Mouse (Mus musculus): ENCODE data around the gene Blmh. TPM values are rescaled to one million over a fixed set of nuclear protein-coding genes. Genes with fewer than 3 reads are reported as not detected.

The Blmh gene
- polyA plus RNA-seq, 1 experiment from 2014 or later = 97.0 TPM

- Histone ChIP-seq H3K27ac (replicated peaks) (0 out of 2 replicates have a peak overlapping the region, but pooled peaks have one; percentile 12), H3K36me3 (peaks cover 90% of the 10 kb centered on the region), H3K4me3 (no peak overlapping the region), H3K9ac (no peak overlapping the region), H3K4me1 (peaks cover 7% of the 10 kb centered on the region), H3K4me2 (no peak overlapping the region), H3K9me3 (no peaks in the 10 kb centered on the region), H3K27me3 (replicated peaks) (no peaks in the 10 kb centered on the region)
- 77% methylated on average over 7 of the region's 7 CpGs for WGBS
- no peak for ATAC-seq (ENCODE audit: extremely low read depth, insufficient number of reproducible peaks, low FRiP score, low TSS enrichment)
Measured at GRCm38 (mm10) chr11:76974680-76975319, 50.2 kb downstream of the Blmh start.

GRCm38 (mm10) chr11:76981570-76982141 is 57.0 kb downstream of the Blmh start:
- Histone ChIP-seq H3K27ac (replicated peaks) (no peak overlapping the region), H3K36me3 (peaks cover 87% of the 10 kb centered on the region), H3K4me2 (no peak overlapping the region), H3K4me3 (no peak overlapping the region), H3K4me1 (peaks cover 10% of the 10 kb centered on the region), H3K9ac (no peak overlapping the region), H3K9me3 (no peaks in the 10 kb centered on the region), H3K27me3 (replicated peaks) (no peaks in the 10 kb centered on the region)
- WGBS = 78% methylated on average over 5 of the region's 5 CpGs
- no peak for ATAC-seq (ENCODE audit: extremely low read depth, insufficient number of reproducible peaks, low FRiP score, low TSS enrichment)

- peaks cover 93% of the 10 kb centered on the region for H3K36me3 ChIP-seq
- 76% methylated on average over 4 of the region's 4 CpGs for WGBS
Measured at GRCm38 (mm10) chr11:76982415-76982814, 57.8 kb downstream of the Blmh start.

GRCm38 (mm10) chr11:76983641-76984040 is 59.0 kb downstream of the Blmh start:
- H3K4me2 ChIP-seq = no peak overlapping the region
- no peak overlapping the region for H3K4me3 ChIP-seq
- H3K9ac ChIP-seq = no peak overlapping the region
- H3K4me1 ChIP-seq = peaks cover 10% of the 10 kb centered on the region
- no peaks in the 10 kb centered on the region for H3K27me3 ChIP-seq (replicated peaks)
- H3K27ac ChIP-seq (replicated peaks) = no peak overlapping the region
- H3K9me3 ChIP-seq = no peaks in the 10 kb centered on the region
- whole genome bisulfite sequencing = 42% methylated on average over 5 of the region's 5 CpGs
- peaks cover 93% of the 10 kb centered on the region for H3K36me3 ChIP-seq
- ATAC-seq (ENCODE audit: extremely low read depth, insufficient number of reproducible peaks, low FRiP score, low TSS enrichment) = no peak

More at GRCm38 (mm10) chr11:76982415-76982814, 57.8 kb downstream of the Blmh start:
- Histone ChIP-seq H3K27ac (replicated peaks) (no peak overlapping the region), H3K27me3 (replicated peaks) (no peaks in the 10 kb centered on the region), H3K9me3 (no peaks in the 10 kb centered on the region), H3K4me1 (peaks cover 10% of the 10 kb centered on the region), H3K4me2 (no peak overlapping the region), H3K4me3 (no peak overlapping the region), H3K9ac (no peak overlapping the region)
- ATAC-seq (ENCODE audit: extremely low read depth, insufficient number of reproducible peaks, low FRiP score, low TSS enrichment) = no peak

GRCm38 (mm10) chr11:76984173-76984572 is 59.6 kb downstream of the Blmh start:
- peaks cover 93% of the 10 kb centered on the region for H3K36me3 ChIP-seq
- H3K4me1 ChIP-seq = peaks cover 10% of the 10 kb centered on the region
- H3K9me3 ChIP-seq = no peaks in the 10 kb centered on the region
- no peaks in the 10 kb centered on the region for H3K27me3 ChIP-seq (replicated peaks)
- no peak for ATAC-seq (ENCODE audit: extremely low read depth, insufficient number of reproducible peaks, low FRiP score, low TSS enrichment)
- no peak overlapping the region for H3K4me3 ChIP-seq
- no peak overlapping the region for H3K4me2 ChIP-seq
- no peak overlapping the region for H3K27ac ChIP-seq (replicated peaks)
- H3K9ac ChIP-seq = no peak overlapping the region

GRCm38 (mm10) chr11:76990839-76991238 is 66.2 kb downstream of the Blmh start:
- Histone ChIP-seq H3K9me3 (no peaks in the 10 kb centered on the region), H3K27me3 (replicated peaks) (peaks cover 7% of the 10 kb centered on the region), H3K9ac (no peak overlapping the region), H3K36me3 (peaks cover 35% of the 10 kb centered on the region), H3K4me1 (no peaks in the 10 kb centered on the region), H3K4me3 (no peak overlapping the region), H3K4me2 (no peak overlapping the region), H3K27ac (replicated peaks) (no peak overlapping the region)
- no peak for ATAC-seq (ENCODE audit: extremely low read depth, insufficient number of reproducible peaks, low FRiP score, low TSS enrichment)
- WGBS = 47% methylated on average over 5 of the region's 5 CpGs

- H3K9me3 ChIP-seq = no peaks in the 10 kb centered on the region
- peaks cover 10% of the 10 kb centered on the region for H3K4me1 ChIP-seq
- ATAC-seq (ENCODE audit: extremely low read depth, insufficient number of reproducible peaks, low FRiP score, low TSS enrichment) = no peak
- peaks cover 14% of the 10 kb centered on the region for H3K36me3 ChIP-seq
- no peak overlapping the region for H3K27ac ChIP-seq (replicated peaks)
- H3K4me2 ChIP-seq = no peak overlapping the region
- peaks cover 24% of the 10 kb centered on the region for H3K27me3 ChIP-seq (replicated peaks)
- whole genome bisulfite sequencing = 27% methylated on average over 4 of the region's 4 CpGs
- H3K4me3 ChIP-seq = no peak overlapping the region
- H3K9ac ChIP-seq = peak overlapping the region; percentile 19; the same call in 1 of the 2 replicates
Measured at GRCm38 (mm10) chr11:76992886-76993285, 68.3 kb downstream of the Blmh start.

- H3K4me3 ChIP-seq = no peak overlapping the region
- 43% methylated on average over 20 of the region's 20 CpGs for WGBS
Measured at GRCm38 (mm10) chr11:76995966-76996672, 71.5 kb downstream of the Blmh start.

GRCm38 (mm10) chr11:76997305-76997704 is 72.7 kb downstream of the Blmh start:
- peaks cover 67% of the 10 kb centered on the region for H3K27me3 ChIP-seq (replicated peaks)
- H3K9ac ChIP-seq = peak overlapping the region; percentile 69

More at GRCm38 (mm10) chr11:76995966-76996672, 71.5 kb downstream of the Blmh start:
- no peak overlapping the region for H3K27ac ChIP-seq (replicated peaks)
- peaks cover 21% of the 10 kb centered on the region for H3K4me1 ChIP-seq
- H3K9me3 ChIP-seq = no peaks in the 10 kb centered on the region
- peaks cover 56% of the 10 kb centered on the region for H3K27me3 ChIP-seq (replicated peaks)
- no peak overlapping the region for H3K9ac ChIP-seq
- no peak for ATAC-seq (ENCODE audit: extremely low read depth, insufficient number of reproducible peaks, low FRiP score, low TSS enrichment)
- H3K36me3 ChIP-seq = no peaks in the 10 kb centered on the region
- H3K4me2 ChIP-seq = no peak overlapping the region

GRCm38 (mm10) chr11:76997916-76998704 is 73.5 kb downstream of the Blmh start, which contains the start of gene Slc6a4:
Slc6a4 (plus strand) TSS chr11:76998603.
- peak within 1 kb of the TSS; percentile 92 for H3K4me2 ChIP-seq
- H3K27ac ChIP-seq (replicated peaks) = no peak within 1 kb of the TSS
- no peaks in the 10 kb centered on the region for H3K36me3 ChIP-seq
- peak within 1 kb of the TSS; percentile 63 for H3K4me3 ChIP-seq
- WGBS = 1% methylated on average over 52 of the region's 52 CpGs
- ATAC-seq (ENCODE audit: extremely low read depth, insufficient number of reproducible peaks, low FRiP score, low TSS enrichment) = no peak
- H3K9me3 ChIP-seq = no peaks in the 10 kb centered on the region
- peaks cover 75% of the 10 kb centered on the region for H3K27me3 ChIP-seq (replicated peaks)
- peak within 1 kb of the TSS; percentile 69 for H3K9ac ChIP-seq
- peaks cover 21% of the 10 kb centered on the region for H3K4me1 ChIP-seq

More at GRCm38 (mm10) chr11:76997305-76997704, 72.7 kb downstream of the Blmh start:
- no peak for ATAC-seq (ENCODE audit: extremely low read depth, insufficient number of reproducible peaks, low FRiP score, low TSS enrichment)
- under 1% methylated on average over 21 of the region's 21 CpGs for WGBS
- no peaks in the 10 kb centered on the region for H3K36me3 ChIP-seq
- H3K4me2 ChIP-seq = peak overlapping the region; percentile 92
- H3K4me1 ChIP-seq = peaks cover 21% of the 10 kb centered on the region
- peak overlapping the region; percentile 63 for H3K4me3 ChIP-seq
- no peak overlapping the region for H3K27ac ChIP-seq (replicated peaks)
- no peaks in the 10 kb centered on the region for H3K9me3 ChIP-seq

GRCm38 (mm10) chr11:76998705-76999226 is 74.2 kb downstream of the Blmh start:
- Histone ChIP-seq H3K9me3 (no peaks in the 10 kb centered on the region), H3K36me3 (no peaks in the 10 kb centered on the region), H3K9ac (peak overlapping the region; percentile 69), H3K4me2 (peak overlapping the region; percentile 92), H3K4me1 (peaks cover 21% of the 10 kb centered on the region), H3K4me3 (peak overlapping the region; percentile 63), H3K27me3 (replicated peaks) (peaks cover 76% of the 10 kb centered on the region), H3K27ac (replicated peaks) (no peak overlapping the region)
- no peak for ATAC-seq (ENCODE audit: extremely low read depth, insufficient number of reproducible peaks, low FRiP score, low TSS enrichment)
- WGBS = 12% methylated on average over 24 of the region's 24 CpGs

All from heart, embryonic 13.5 days (tissue).